Mouse (Mus musculus): Measurements from ENCODE around the gene Setx. TPM values are rescaled to one million over a fixed set of nuclear protein-coding genes. Genes with fewer than 3 reads are reported as not detected.

The Setx gene
- polyA plus RNA-seq, 1 experiment, result 113 TPM

DNA sequence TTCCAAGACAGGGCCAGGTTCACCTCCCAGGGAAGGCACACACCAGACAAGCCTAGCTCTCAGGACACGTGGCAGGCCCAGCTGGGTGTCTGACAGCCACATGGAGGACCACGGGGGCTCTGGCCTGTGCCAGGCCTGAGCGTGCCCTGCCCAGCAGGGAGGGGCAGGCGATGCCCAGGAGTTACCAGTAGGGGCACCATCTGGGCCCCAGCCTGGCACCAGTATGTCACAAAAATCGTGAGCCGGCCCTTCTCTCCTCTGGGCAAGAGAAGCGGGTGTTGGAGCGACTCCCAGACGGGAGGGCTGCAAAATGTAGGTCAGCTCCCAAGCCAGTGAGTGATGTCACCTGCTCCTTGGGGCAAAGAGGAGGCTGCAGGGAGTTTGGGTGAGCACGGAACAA lies 93.9 kb downstream of the Setx start:
- no peaks in the 10 kb centered on the region for H3K27me3 ChIP-seq (ENCODE audit: control insufficient read depth, insufficient read depth, low read length, poor library complexity, severe bottlenecking)
- TF ChIP-seq CTCF (IDR thresholded peaks at IDR 0.05; ENCODE audit: low read depth, low read length) (no peak), EP300 (IDR thresholded peaks at IDR 0.05; ENCODE audit: insufficient read depth, low read depth, low read length) (no peak), POLR2A (IDR thresholded peaks at IDR 0.05; ENCODE audit: insufficient read depth, low read length) (no peak)
- no peaks in the 10 kb centered on the region for H3K4me1 ChIP-seq (ENCODE audit: control insufficient read depth, insufficient read depth, low read length)
- no peaks in the 10 kb centered on the region for H3K9me3 ChIP-seq (replicated peaks; ENCODE audit: control insufficient read depth, insufficient read depth, low read length, poor library complexity, severe bottlenecking)
- H3K36me3 ChIP-seq (ENCODE audit: control insufficient read depth, insufficient read depth, low read length, poor library complexity, severe bottlenecking), result no peaks in the 10 kb centered on the region
- H3K4me3 ChIP-seq (ENCODE audit: low read depth, low read length), result no peak overlapping the region
- H3K9ac ChIP-seq (ENCODE audit: low read depth, poor library complexity, severe bottlenecking), result no peak overlapping the region
- no peak overlapping the region for H3K27ac ChIP-seq (ENCODE audit: insufficient read depth, low read length)

DNA sequence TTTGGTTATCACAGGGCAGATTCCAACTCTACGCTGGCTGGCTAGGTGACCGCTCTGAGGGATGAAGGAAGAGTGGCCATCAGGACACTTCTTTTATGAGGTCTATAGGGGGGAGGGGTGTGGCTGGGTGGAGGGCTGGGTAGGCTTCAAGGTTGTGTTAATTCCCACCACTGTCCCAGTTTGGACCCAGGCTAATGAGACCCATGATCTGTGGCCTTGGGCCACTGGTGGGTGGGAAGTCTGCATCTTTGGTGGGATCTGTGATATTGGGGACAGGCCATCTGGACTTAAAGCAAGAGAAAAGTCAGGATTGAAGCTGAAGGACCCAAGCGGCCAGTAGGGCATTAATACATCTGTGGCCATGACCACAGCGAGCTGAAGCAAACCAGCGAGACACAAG lies 94.8 kb downstream of the Setx start:
- Histone ChIP-seq H3K9me3 (replicated peaks; ENCODE audit: control insufficient read depth, insufficient read depth, low read length, poor library complexity, severe bottlenecking) (no peaks in the 10 kb centered on the region), H3K27ac (ENCODE audit: insufficient read depth, low read length) (no peak overlapping the region), H3K4me3 (ENCODE audit: low read depth, low read length) (no peak overlapping the region), H3K27me3 (ENCODE audit: control insufficient read depth, insufficient read depth, low read length, poor library complexity, severe bottlenecking) (no peaks in the 10 kb centered on the region), H3K36me3 (ENCODE audit: control insufficient read depth, insufficient read depth, low read length, poor library complexity, severe bottlenecking) (no peaks in the 10 kb centered on the region), H3K4me1 (ENCODE audit: control insufficient read depth, insufficient read depth, low read length) (no peaks in the 10 kb centered on the region), H3K9ac (ENCODE audit: low read depth, poor library complexity, severe bottlenecking) (no peak overlapping the region)
- TF ChIP-seq POLR2A (IDR thresholded peaks at IDR 0.05; ENCODE audit: insufficient read depth, low read length), result no peak
- no peak for TF ChIP-seq CTCF (IDR thresholded peaks at IDR 0.05; ENCODE audit: low read depth, low read length)
- TF ChIP-seq EP300 (IDR thresholded peaks at IDR 0.05; ENCODE audit: insufficient read depth, low read depth, low read length), result no peak

- Histone ChIP-seq H3K27me3 (ENCODE audit: control insufficient read depth, insufficient read depth, low read length, poor library complexity, severe bottlenecking) (no peaks in the 10 kb centered on the region), H3K27ac (ENCODE audit: insufficient read depth, low read length) (no peak overlapping the region), H3K9ac (ENCODE audit: low read depth, poor library complexity, severe bottlenecking) (no peak overlapping the region), H3K4me3 (ENCODE audit: low read depth, low read length) (no peak overlapping the region), H3K36me3 (ENCODE audit: control insufficient read depth, insufficient read depth, low read length, poor library complexity, severe bottlenecking) (no peaks in the 10 kb centered on the region), H3K4me1 (ENCODE audit: control insufficient read depth, insufficient read depth, low read length) (peaks cover 2% of the 10 kb centered on the region), H3K9me3 (replicated peaks; ENCODE audit: control insufficient read depth, insufficient read depth, low read length, poor library complexity, severe bottlenecking) (no peaks in the 10 kb centered on the region)
- TF ChIP-seq CTCF (IDR thresholded peaks at IDR 0.05; ENCODE audit: low read depth, low read length), result no peak
These were observed 98.3 kb downstream of the Setx start for GRCm38 (mm10) chr2:29222302-29222701.

- Histone ChIP-seq H3K27me3 (ENCODE audit: control insufficient read depth, insufficient read depth, low read length, poor library complexity, severe bottlenecking) (no peaks in the 10 kb centered on the region), H3K9me3 (replicated peaks; ENCODE audit: control insufficient read depth, insufficient read depth, low read length, poor library complexity, severe bottlenecking) (no peaks in the 10 kb centered on the region), H3K9ac (ENCODE audit: low read depth, poor library complexity, severe bottlenecking) (no peak overlapping the region), H3K36me3 (ENCODE audit: control insufficient read depth, insufficient read depth, low read length, poor library complexity, severe bottlenecking) (no peaks in the 10 kb centered on the region), H3K27ac (ENCODE audit: insufficient read depth, low read length) (no peak overlapping the region), H3K4me1 (ENCODE audit: control insufficient read depth, insufficient read depth, low read length) (peaks cover 2% of the 10 kb centered on the region), H3K4me3 (ENCODE audit: low read depth, low read length) (peak overlapping the region; percentile 0; the same call in 1 of the 2 replicates)
- peak; percentile 48; the same call in 1 of the 2 replicates for TF ChIP-seq EP300 (IDR thresholded peaks at IDR 0.05; ENCODE audit: insufficient read depth, low read depth, low read length)
- no peak for TF ChIP-seq POLR2A (IDR thresholded peaks at IDR 0.05; ENCODE audit: insufficient read depth, low read length)
These were observed 99.7 kb downstream of the Setx start for GRCm38 (mm10) chr2:29223591-29224262.

- Histone ChIP-seq H3K9ac (ENCODE audit: low read depth, poor library complexity, severe bottlenecking) (no peak overlapping the region), H3K4me3 (ENCODE audit: low read depth, low read length) (no peak overlapping the region), H3K36me3 (ENCODE audit: control insufficient read depth, insufficient read depth, low read length, poor library complexity, severe bottlenecking) (no peaks in the 10 kb centered on the region), H3K4me1 (ENCODE audit: control insufficient read depth, insufficient read depth, low read length) (peaks cover 2% of the 10 kb centered on the region), H3K27me3 (ENCODE audit: control insufficient read depth, insufficient read depth, low read length, poor library complexity, severe bottlenecking) (no peaks in the 10 kb centered on the region), H3K27ac (ENCODE audit: insufficient read depth, low read length) (no peak overlapping the region), H3K9me3 (replicated peaks; ENCODE audit: control insufficient read depth, insufficient read depth, low read length, poor library complexity, severe bottlenecking) (no peaks in the 10 kb centered on the region)
- TF ChIP-seq POLR2A (IDR thresholded peaks at IDR 0.05; ENCODE audit: insufficient read depth, low read length) (no peak), CTCF (IDR thresholded peaks at IDR 0.05; ENCODE audit: low read depth, low read length) (no peak), EP300 (IDR thresholded peaks at IDR 0.05; ENCODE audit: insufficient read depth, low read depth, low read length) (no peak)
These were observed 102.7 kb downstream of the Setx start for GRCm38 (mm10) chr2:29226671-29227070.

- H3K9me3 ChIP-seq (replicated peaks; ENCODE audit: control insufficient read depth, insufficient read depth, low read length, poor library complexity, severe bottlenecking), result no peaks in the 10 kb centered on the region
- H3K27me3 ChIP-seq (ENCODE audit: control insufficient read depth, insufficient read depth, low read length, poor library complexity, severe bottlenecking), result no peaks in the 10 kb centered on the region
- TF ChIP-seq EP300 (IDR thresholded peaks at IDR 0.05; ENCODE audit: insufficient read depth, low read depth, low read length), result no peak
- no peak for TF ChIP-seq POLR2A (IDR thresholded peaks at IDR 0.05; ENCODE audit: insufficient read depth, low read length)
- TF ChIP-seq CTCF (IDR thresholded peaks at IDR 0.05; ENCODE audit: low read depth, low read length), result no peak
- H3K36me3 ChIP-seq (ENCODE audit: control insufficient read depth, insufficient read depth, low read length, poor library complexity, severe bottlenecking), result no peaks in the 10 kb centered on the region
- no peak overlapping the region for H3K9ac ChIP-seq (ENCODE audit: low read depth, poor library complexity, severe bottlenecking)
- H3K4me1 ChIP-seq (ENCODE audit: control insufficient read depth, insufficient read depth, low read length), result no peaks in the 10 kb centered on the region
- H3K4me3 ChIP-seq (ENCODE audit: low read depth, low read length), result no peak overlapping the region
- H3K27ac ChIP-seq (ENCODE audit: insufficient read depth, low read length), result no peak overlapping the region
These were observed 106.3 kb downstream of the Setx start for GRCm38 (mm10) chr2:29230191-29230835.

Other genes starting within 250 kb of the Setx start
- 0.56 TPM in 1 of 2 replicates, not detected in the other for gene Barhl1, start 207.5 kb upstream of the Setx start, polyA plus RNA-seq (2011; ENCODE audit: insufficient read depth, insufficient read length, low read depth, missing spikeins)
- 2.5 and 3.0 TPM in 2 replicates for gene Cfap77, start 69.1 kb upstream of the Setx start, polyA plus RNA-seq (2011; ENCODE audit: insufficient read depth, insufficient read length, low read depth, missing spikeins)
- 26.2 and 33.9 TPM in 2 replicates for gene Ttf1, start 63.9 kb upstream of the Setx start, polyA plus RNA-seq (2011; ENCODE audit: insufficient read depth, insufficient read length, low read depth, missing spikeins)
- 0.30 TPM in 1 of 2 replicates, not detected in the other for gene Ntng2, start 128.8 kb downstream of the Setx start, polyA plus RNA-seq (2011; ENCODE audit: insufficient read depth, insufficient read length, low read depth, missing spikeins)
- 20.3 and 21.4 TPM in 2 replicates for gene Med27, start 222.6 kb downstream of the Setx start, polyA plus RNA-seq (2011; ENCODE audit: insufficient read depth, insufficient read length, low read depth, missing spikeins)

Measured in ES-Bruce4 (cell line).